Mouse (Mus musculus) c-Kit-positive CD71-negative TER-119-negative erythroid progenitor cells, embryonic 14.5 days (primary cell): Measurements from ENCODE around the gene Map2k6.

Source experiments
- DNase-seq: peaks from one replicate; pipeline ENCODE4 v3.0.0-alpha.2; 2013; ENCODE audit warnings: low read depth

Map2k6 gene

GRCm38 (mm10) chr11:110485081-110485480 is 86.2 kb downstream of the Map2k6 start:
- DNase-seq = no peak

DNA sequence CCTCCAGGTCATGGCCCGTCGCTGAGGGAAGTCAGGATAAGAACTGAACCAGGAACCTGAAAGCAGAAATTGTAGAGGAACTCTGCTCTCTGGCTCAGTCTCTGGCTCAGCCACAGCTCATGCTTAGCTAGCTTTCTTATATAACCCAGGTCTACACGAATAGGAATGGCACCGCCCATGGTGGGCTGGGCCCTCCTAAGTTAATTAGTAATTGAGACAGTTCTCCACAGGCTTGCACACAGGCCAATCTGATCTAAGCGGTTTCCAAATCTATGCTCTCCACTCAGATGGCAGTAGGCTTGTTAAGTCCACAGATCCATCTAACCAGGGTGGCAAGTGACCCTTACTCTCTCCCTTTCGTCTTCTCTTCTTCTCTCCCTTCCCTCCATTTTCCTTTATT is 88.9 kb downstream of the Map2k6 start:
- DNase-seq = no peak

DNA sequence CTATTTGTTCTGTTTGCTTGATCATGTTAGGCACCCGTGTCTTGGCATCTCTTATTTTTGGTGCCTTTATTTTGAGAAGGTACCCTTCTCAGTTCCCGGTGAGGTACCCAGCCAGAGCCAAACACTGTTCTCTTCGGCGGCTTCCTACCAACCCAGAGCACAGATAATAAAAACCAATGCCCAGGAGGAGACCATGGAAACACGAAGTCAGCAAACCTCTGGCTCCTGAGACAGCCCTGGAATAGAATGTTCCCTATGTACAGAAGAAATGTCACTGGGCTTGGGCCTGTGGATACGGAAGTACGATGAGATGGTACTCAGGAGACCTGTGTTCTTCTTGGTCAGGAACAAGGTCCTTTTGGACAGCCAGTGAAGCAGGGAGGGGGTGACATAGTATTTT is 89.4 kb downstream of the Map2k6 start:
- no peak for DNase-seq

GRCm38 (mm10) chr11:110495323-110496060 is 96.6 kb downstream of the Map2k6 start:
- DNase-seq = no peak

DNA sequence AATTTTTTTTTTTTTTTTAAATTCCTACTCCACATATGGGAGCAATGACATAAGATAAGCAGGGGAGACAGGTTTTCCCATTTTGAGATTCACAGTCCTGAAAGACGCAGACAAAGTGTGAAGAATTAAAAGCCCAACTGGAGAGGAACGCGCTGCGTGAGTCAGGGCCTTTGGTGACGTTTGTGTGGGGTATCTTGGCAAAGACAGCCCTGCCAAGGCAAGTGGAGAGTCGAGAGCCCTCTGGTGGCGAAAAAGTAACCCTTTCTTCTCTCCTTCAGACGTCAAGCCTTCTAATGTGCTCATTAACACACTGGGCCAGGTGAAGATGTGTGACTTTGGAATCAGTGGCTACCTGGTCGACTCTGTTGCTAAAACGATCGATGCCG is 97.1 kb downstream of the Map2k6 start:
- peak; percentile 64 for DNase-seq

DNA sequence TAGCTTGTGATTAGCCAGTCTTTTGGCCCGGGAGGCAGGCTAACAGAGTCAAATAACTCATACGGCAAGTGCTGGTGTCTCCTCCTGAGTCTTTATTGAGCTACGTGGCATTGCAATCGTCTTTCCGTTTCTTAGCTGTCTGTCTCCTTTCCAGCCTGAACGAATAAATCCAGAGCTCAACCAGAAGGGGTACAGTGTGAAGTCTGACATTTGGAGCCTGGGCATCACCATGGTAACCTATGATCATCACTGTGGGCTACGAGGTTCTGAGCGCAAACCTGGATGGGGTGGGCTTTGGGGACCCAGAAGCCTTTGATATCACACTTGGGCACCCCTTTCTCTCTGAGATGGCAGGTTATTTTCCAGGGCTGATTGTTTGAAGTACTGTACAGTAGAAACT is 98.8 kb downstream of the Map2k6 start:
- DNase-seq = no peak

- peak; percentile 48 for DNase-seq
These were observed 99.8 kb downstream of the Map2k6 start for GRCm38 (mm10) chr11:110498651-110499213.

GRCm38 (mm10) chr11:110502937-110503670 is 104.2 kb downstream of the Map2k6 start:
- no peak for DNase-seq

DNA sequence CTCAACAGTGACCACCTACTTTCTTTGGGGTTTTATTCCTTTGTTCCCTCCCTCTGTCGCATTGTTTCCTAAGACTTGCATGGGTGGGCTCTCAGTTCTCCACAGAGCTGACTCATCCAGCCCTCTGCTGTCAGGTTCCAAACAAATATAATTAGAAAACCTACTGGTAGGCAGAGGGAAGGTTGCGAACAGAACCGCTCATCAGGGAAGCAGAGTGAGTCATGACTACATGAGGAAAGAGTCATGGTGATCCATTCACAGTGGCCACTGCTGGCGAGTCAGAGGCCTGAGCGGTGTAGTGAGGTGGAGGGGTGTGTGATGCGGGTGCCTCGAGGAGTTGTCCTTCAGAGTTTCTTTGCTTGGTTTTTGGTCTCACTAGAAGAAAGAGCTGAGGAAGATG is 112.5 kb downstream of the Map2k6 start:
- DNase-seq = no peak

GRCm38 (mm10) chr11:110518648-110519047 is 119.7 kb downstream of the Map2k6 start:
- no peak for DNase-seq

GRCm38 (mm10) chr11:110522906-110523305 is 124.0 kb downstream of the Map2k6 start:
- DNase-seq = no peak

GRCm38 (mm10) chr11:110526156-110526555 is 127.2 kb downstream of the Map2k6 start:
- no peak for DNase-seq

GRCm38 (mm10) chr11:110531087-110531486 is 132.2 kb downstream of the Map2k6 start:
- DNase-seq = no peak

DNA sequence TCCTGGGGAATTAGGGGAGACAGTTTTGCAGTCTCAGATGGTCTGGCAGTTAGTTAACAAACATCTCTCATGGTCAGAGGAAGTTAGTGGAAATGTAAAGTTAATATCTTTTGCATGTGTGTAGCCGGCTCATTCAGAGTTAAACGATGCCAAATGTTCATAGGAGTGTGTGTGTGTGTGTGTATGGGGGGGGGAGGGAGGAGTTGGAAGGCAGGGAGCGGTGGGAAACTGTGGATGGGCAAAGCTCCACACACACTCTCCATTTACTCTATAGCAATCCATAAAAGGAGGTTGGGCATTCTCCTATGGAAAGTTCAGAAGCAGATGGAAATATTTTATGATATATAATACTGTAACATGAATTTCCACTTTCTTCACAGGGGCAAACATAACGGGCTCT is 135.9 kb downstream of the Map2k6 start:
- DNase-seq = no peak

DNA sequence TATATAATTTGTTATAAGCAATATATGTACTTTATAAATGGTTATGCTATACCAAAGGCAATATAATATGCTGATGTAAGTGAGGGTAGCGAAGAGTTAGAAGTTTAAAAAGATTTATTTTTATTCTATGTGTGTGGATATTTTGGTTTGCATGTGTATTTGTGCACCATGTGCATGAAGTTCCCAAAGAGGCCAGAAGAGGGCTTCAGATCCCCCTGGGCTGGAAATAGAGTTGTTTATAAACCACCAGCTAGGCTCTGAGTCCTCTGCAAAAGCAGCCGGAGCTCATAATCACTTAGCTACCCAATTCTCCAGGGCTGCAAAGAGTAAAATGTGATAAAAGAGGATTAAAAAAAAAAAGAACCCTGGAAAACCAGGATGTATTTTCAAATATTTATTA is 137.6 kb downstream of the Map2k6 start:
- DNase-seq = no peak

- DNase-seq = peak; percentile 67
These were observed 138.7 kb downstream of the Map2k6 start for GRCm38 (mm10) chr11:110537602-110538001.

- DNase-seq = no peak
These were observed 139.3 kb downstream of the Map2k6 start for GRCm38 (mm10) chr11:110538206-110538605.

GRCm38 (mm10) chr11:110541933-110542332 is 143.0 kb downstream of the Map2k6 start:
- no peak for DNase-seq

DNA sequence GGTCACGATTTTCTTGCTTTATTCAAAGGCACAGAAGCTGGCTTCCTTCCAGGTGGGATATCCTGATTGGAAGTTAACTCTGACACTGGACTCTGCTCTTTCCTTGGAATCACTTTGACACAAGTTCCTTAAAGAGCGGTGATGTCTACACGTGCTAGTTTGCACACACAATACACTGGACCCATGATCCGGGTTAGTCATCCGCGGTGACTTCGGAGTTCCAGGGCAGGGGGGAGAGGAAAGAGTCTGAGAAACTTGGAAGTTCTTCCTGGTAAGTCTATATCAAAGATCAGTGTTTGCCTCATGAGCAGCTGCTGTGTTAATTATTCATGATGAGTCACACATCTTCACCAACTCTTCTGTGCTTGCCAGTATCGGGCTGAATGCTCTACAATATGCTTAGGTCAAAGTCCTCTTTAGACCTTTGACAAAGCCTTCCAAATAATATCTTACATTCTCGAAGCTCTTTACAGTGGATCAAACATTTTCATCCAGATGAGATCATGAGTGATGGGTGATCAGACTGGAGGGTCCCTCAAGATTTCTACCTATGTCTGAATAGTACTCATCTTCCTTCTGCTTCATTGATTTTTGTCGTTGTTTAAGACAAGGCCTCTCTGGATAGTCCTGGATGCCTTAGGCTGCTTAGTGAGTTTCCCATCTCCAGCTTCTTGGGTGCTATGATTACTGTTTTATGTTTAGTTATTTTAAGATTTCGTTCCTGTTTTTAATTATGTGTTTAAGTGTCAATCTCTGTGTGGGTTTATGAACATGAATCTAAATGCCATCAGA is 145.7 kb downstream of the Map2k6 start:
- DNase-seq = no peak

- DNase-seq = no peak
These were observed 146.5 kb downstream of the Map2k6 start for GRCm38 (mm10) chr11:110545416-110545815.

GRCm38 (mm10) chr11:110551471-110551967 is 152.6 kb downstream of the Map2k6 start:
- no peak for DNase-seq
